Mouse (Mus musculus) hindbrain, embryonic 12.5 days (tissue): Measurements from ENCODE around the gene Cxcl5. TPM values are rescaled to one million over a fixed set of nuclear protein-coding genes. Genes with fewer than 3 reads are reported as not detected.

Source experiments
- ATAC-seq: fragments of 200-750 bp; cut with Nextera tagmentation; 2 replicates; pipeline ENCODE4 v1.8.0; 2017; ENCODE audit warnings: moderate TSS enrichment; ENCODE audit not compliant: low FRiP score
- H3K27ac ChIP-seq: fragments of 300-500 bp; sonication (generic); 2 replicates; pipeline ENCODE4 v1.5.1; 2016; ENCODE audit warnings: mild to moderate bottlenecking
- H3K27me3 ChIP-seq: fragments of 300-500 bp; sonication (generic); 2 replicates; pipeline ENCODE4 v1.6.1; 2016; ENCODE audit warnings: mild to moderate bottlenecking
- H3K36me3 ChIP-seq: fragments of 300-500 bp; sonication (generic); 2 replicates; pipeline ENCODE4 v1.6.1; 2016; ENCODE audit warnings: mild to moderate bottlenecking
- H3K4me1 ChIP-seq: fragments of 300-500 bp; sonication (generic); 2 replicates; pipeline ENCODE4 v1.6.1; 2016
- H3K4me2 ChIP-seq: fragments of 300-500 bp; sonication (generic); replicated peaks from 2 replicates; pipeline ENCODE4 v1.6.1; 2016; ENCODE audit warnings: mild to moderate bottlenecking
- H3K4me3 ChIP-seq: fragments of 300-500 bp; sonication (generic); 2 replicates; pipeline ENCODE4 v1.5.1; 2016; ENCODE audit warnings: mild to moderate bottlenecking
- H3K9ac ChIP-seq: fragments of 300-500 bp; sonication (generic); 2 replicates; pipeline ENCODE4 v1.6.1; 2016; ENCODE audit warnings: mild to moderate bottlenecking, moderate library complexity
- H3K9me3 ChIP-seq: fragments of 300-500 bp; sonication (generic); replicated peaks from 2 replicates; pipeline ENCODE4 v1.6.1; 2016; ENCODE audit warnings: mild to moderate bottlenecking
- WGBS: fragments of 180-500 bp; shearing (Covaris S2); methylation state at CpG from one replicate; pipeline ENCODE4 v1.1.7; 2016; 5-methylcytosine and 5-hydroxymethylcytosine counted together
- polyA plus RNA-seq: library from polyadenylated mRNA; unstranded; fragments of >200 nt; fragmentation: Nextera tagmentation; extraction: Ambion mirVana; gene quantifications from 2 replicates; pipeline ENCODE4 v1.2.1, GENCODE M21; 2016

Cxcl5 gene
- 0.29 and 0.48 TPM in 2 replicates for polyA plus RNA-seq

GRCm38 (mm10) chr5:90759077-90760065 lies at the start of gene Cxcl5:
Cxcl5 (plus strand) TSS chr5:90759360.
- WGBS = 4% methylated on average over 32 of the region's 32 CpGs
- Histone ChIP-seq H3K9ac (peak within 1 kb of the TSS; percentile 55), H3K4me2 (peak within 1 kb of the TSS; percentile 80), H3K36me3 (no peaks in the 10 kb centered on the region), H3K9me3 (no peaks in the 10 kb centered on the region), H3K4me3 (peak within 1 kb of the TSS; percentile 44), H3K27ac (no peak within 1 kb of the TSS), H3K4me1 (peaks cover 10% of the 10 kb centered on the region), H3K27me3 (peaks cover 16% of the 10 kb centered on the region)
- ATAC-seq = peak; percentile 77

GRCm38 (mm10) chr5:90711409-90711808 lies 47.8 kb upstream of the Cxcl5 start:
- Histone ChIP-seq H3K4me1 (no peaks in the 10 kb centered on the region), H3K4me3 (no peak overlapping the region), H3K27ac (no peak overlapping the region), H3K4me2 (no peak overlapping the region), H3K9ac (no peak overlapping the region), H3K36me3 (no peaks in the 10 kb centered on the region), H3K27me3 (no peaks in the 10 kb centered on the region), H3K9me3 (no peaks in the 10 kb centered on the region)
- WGBS = 72% methylated on average over 2 of the region's 2 CpGs
- ATAC-seq = no peak

- Histone ChIP-seq H3K36me3 (no peaks in the 10 kb centered on the region), H3K27ac (no peak overlapping the region), H3K4me1 (no peaks in the 10 kb centered on the region), H3K9me3 (no peaks in the 10 kb centered on the region), H3K4me3 (no peak overlapping the region), H3K27me3 (no peaks in the 10 kb centered on the region), H3K4me2 (no peak overlapping the region), H3K9ac (no peak overlapping the region)
- no peak for ATAC-seq
- WGBS = 87% methylated on average over 1 of the region's 1 CpGs
Measured at GRCm38 (mm10) chr5:90717937-90718336, 41.2 kb upstream of the Cxcl5 start.

- no peak for ATAC-seq
- no peaks in the 10 kb centered on the region for H3K27me3 ChIP-seq
- WGBS = 95% methylated on average over 3 of the region's 3 CpGs
- no peak overlapping the region for H3K27ac ChIP-seq
- no peaks in the 10 kb centered on the region for H3K36me3 ChIP-seq
- H3K4me1 ChIP-seq = no peaks in the 10 kb centered on the region
- no peak overlapping the region for H3K4me3 ChIP-seq
- no peak overlapping the region for H3K9ac ChIP-seq
- no peak overlapping the region for H3K4me2 ChIP-seq
- H3K9me3 ChIP-seq = no peaks in the 10 kb centered on the region
Measured at GRCm38 (mm10) chr5:90722656-90723055, 36.5 kb upstream of the Cxcl5 start.

GRCm38 (mm10) chr5:90728254-90728653 lies 30.9 kb upstream of the Cxcl5 start:
- Histone ChIP-seq H3K4me2 (no peak overlapping the region), H3K9ac (no peak overlapping the region), H3K4me1 (no peaks in the 10 kb centered on the region), H3K27me3 (no peaks in the 10 kb centered on the region), H3K36me3 (no peaks in the 10 kb centered on the region), H3K9me3 (no peaks in the 10 kb centered on the region), H3K4me3 (no peak overlapping the region), H3K27ac (no peak overlapping the region)
- no peak for ATAC-seq
- 81% methylated on average over 3 of the region's 3 CpGs for WGBS

DNA sequence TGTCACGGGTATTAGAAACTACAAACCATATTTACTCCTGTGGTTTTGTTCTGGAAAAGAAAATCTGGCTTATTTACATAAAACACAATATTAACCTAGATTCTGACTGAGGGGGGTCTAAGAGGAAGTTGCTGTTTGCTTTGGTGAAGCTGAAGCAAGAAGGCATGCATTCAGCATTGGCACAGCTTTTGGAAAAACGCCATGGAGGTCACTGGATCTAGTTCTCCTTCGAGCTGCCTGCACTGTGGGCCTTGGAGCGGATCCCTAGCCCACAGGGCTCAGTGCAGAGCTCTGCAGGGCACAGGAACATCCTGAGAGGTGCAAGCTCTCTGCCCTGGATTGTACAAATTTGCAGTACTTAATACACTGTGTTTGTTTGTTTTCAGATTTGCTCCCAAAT lies 27.7 kb upstream of the Cxcl5 start:
- ATAC-seq = no peak
- H3K36me3 ChIP-seq = no peaks in the 10 kb centered on the region
- no peak overlapping the region for H3K27ac ChIP-seq
- H3K4me1 ChIP-seq = no peaks in the 10 kb centered on the region
- H3K9me3 ChIP-seq = no peaks in the 10 kb centered on the region
- 78% methylated on average over 4 of the region's 4 CpGs for WGBS
- H3K4me3 ChIP-seq = no peak overlapping the region
- no peaks in the 10 kb centered on the region for H3K27me3 ChIP-seq
- H3K9ac ChIP-seq = no peak overlapping the region
- H3K4me2 ChIP-seq = no peak overlapping the region

GRCm38 (mm10) chr5:90742029-90742428 lies 17.1 kb upstream of the Cxcl5 start:
- ATAC-seq = no peak
- WGBS = 71% methylated on average over 4 of the region's 4 CpGs

GRCm38 (mm10) chr5:90753934-90754333 lies 5.2 kb upstream of the Cxcl5 start:
- Histone ChIP-seq H3K9ac (no peak overlapping the region), H3K27me3 (peaks cover 4% of the 10 kb centered on the region), H3K9me3 (no peaks in the 10 kb centered on the region), H3K4me3 (no peak overlapping the region), H3K27ac (no peak overlapping the region), H3K4me2 (no peak overlapping the region), H3K36me3 (no peaks in the 10 kb centered on the region), H3K4me1 (peaks cover 3% of the 10 kb centered on the region)
- 98% methylated on average over 1 of the region's 1 CpGs for WGBS
- ATAC-seq = no peak

More at GRCm38 (mm10) chr5:90742029-90742428, 17.1 kb upstream of the Cxcl5 start:
- no peak overlapping the region for H3K27ac ChIP-seq
- no peak overlapping the region for H3K9ac ChIP-seq
- H3K4me1 ChIP-seq = no peaks in the 10 kb centered on the region
- no peak overlapping the region for H3K4me3 ChIP-seq
- no peaks in the 10 kb centered on the region for H3K36me3 ChIP-seq
- no peaks in the 10 kb centered on the region for H3K9me3 ChIP-seq
- H3K27me3 ChIP-seq = no peaks in the 10 kb centered on the region
- no peak overlapping the region for H3K4me2 ChIP-seq

- Histone ChIP-seq H3K27me3 (peaks cover 16% of the 10 kb centered on the region), H3K27ac (no peak overlapping the region), H3K9ac (no peak overlapping the region), H3K4me2 (no peak overlapping the region), H3K4me1 (peaks cover 10% of the 10 kb centered on the region), H3K9me3 (no peaks in the 10 kb centered on the region), H3K36me3 (no peaks in the 10 kb centered on the region), H3K4me3 (no peak overlapping the region)
- 40% methylated on average over 5 of the region's 5 CpGs for WGBS
- ATAC-seq = no peak
Measured at GRCm38 (mm10) chr5:90758020-90758605, 1.0 kb upstream of the Cxcl5 start.

- no peak overlapping the region for H3K9ac ChIP-seq
- no peak for ATAC-seq
- H3K4me3 ChIP-seq = no peak overlapping the region
- H3K4me2 ChIP-seq = no peak overlapping the region
- 48% methylated on average over 4 of the region's 4 CpGs for WGBS
- H3K36me3 ChIP-seq = no peaks in the 10 kb centered on the region
- peaks cover 10% of the 10 kb centered on the region for H3K4me1 ChIP-seq
- peaks cover 16% of the 10 kb centered on the region for H3K27me3 ChIP-seq
- H3K27ac ChIP-seq = no peak overlapping the region
- H3K9me3 ChIP-seq = no peaks in the 10 kb centered on the region
Measured at GRCm38 (mm10) chr5:90760303-90760702, 1.1 kb downstream of the Cxcl5 start.

GRCm38 (mm10) chr5:90760844-90761243 lies 1.7 kb downstream of the Cxcl5 start:
- WGBS = 98% methylated on average over 2 of the region's 2 CpGs
- Histone ChIP-seq H3K36me3 (no peaks in the 10 kb centered on the region), H3K9me3 (no peaks in the 10 kb centered on the region), H3K4me2 (no peak overlapping the region), H3K9ac (no peak overlapping the region), H3K4me3 (no peak overlapping the region), H3K27me3 (peaks cover 16% of the 10 kb centered on the region), H3K27ac (no peak overlapping the region), H3K4me1 (peaks cover 10% of the 10 kb centered on the region)
- ATAC-seq = no peak

GRCm38 (mm10) chr5:90761834-90762233 lies 2.7 kb downstream of the Cxcl5 start:
- H3K4me2 ChIP-seq = no peak overlapping the region
- H3K9me3 ChIP-seq = no peaks in the 10 kb centered on the region
- no peak overlapping the region for H3K9ac ChIP-seq
- no peak overlapping the region for H3K27ac ChIP-seq
- no peaks in the 10 kb centered on the region for H3K36me3 ChIP-seq
- peaks cover 10% of the 10 kb centered on the region for H3K4me1 ChIP-seq
- 84% methylated on average over 3 of the region's 3 CpGs for WGBS
- no peak for ATAC-seq
- H3K27me3 ChIP-seq = peaks cover 16% of the 10 kb centered on the region
- no peak overlapping the region for H3K4me3 ChIP-seq
